Mouse (Mus musculus): ENCODE results near the gene Cend1.

- TF ChIP-seq CTCF (IDR thresholded peaks at IDR 0.05; ENCODE audit: control insufficient read depth, insufficient read depth, low read length): no peak
- no peak for TF ChIP-seq POLR2A (IDR thresholded peaks at IDR 0.05; ENCODE audit: borderline replicate concordance, control insufficient read depth, low read depth, low read length)
Observed at GRCm38 (mm10) chr7:141472763-141473162, 43.5 kb upstream of the Cend1 start.
